Mouse (Mus musculus) embryonic fibroblast, embryonic 13.5 days (primary cell): Measurements from ENCODE around the gene Acot7.
A peak's percentile ranks its signal among the peaks of the same experiment; 100 is the strongest.

ENCODE experiments used
- CTCF ChIP-seq: IDR thresholded peaks from 2 replicates; pipeline ENCODE4 v1.5.1; 2011; ENCODE audit warnings: mild to moderate bottlenecking, control low read depth, low read length, moderate library complexity, borderline replicate concordance; ENCODE audit not compliant: insufficient read depth
- POLR2A ChIP-seq: IDR thresholded peaks from 2 replicates; pipeline ENCODE4 v1.6.1; 2011; ENCODE audit warnings: low read depth, mild to moderate bottlenecking, control low read depth, low read length, moderate library complexity

GRCm38 (mm10) chr4:152274681-152275131, 96.8 kb downstream of the Acot7 start:
- TF ChIP-seq POLR2A (peak; percentile 70; the same call in 1 of the 2 replicates), CTCF (no peak)
